ENCODE assay signal across 12 mouse cellular contexts in genomic region chrX:73474340-73475165, GRCm38 (mm10). TPM values are rescaled to one million over a fixed set of nuclear protein-coding genes. Genes with fewer than 3 reads are reported as not detected.
DNase-seq lines count a peak whose midpoint lies in the region; ATAC-seq lines count a peak whose summit lies in the region.
"Had no signal": no experiment of that assay in that cellular context is flagged by ENCODE, and none has a peak within 500 bp of the region (broad histone marks: within the 10 kb centered on the region; RNA-seq: fewer than 3 reads in every experiment).

No protein-coding gene starts in this region.

- H3K9ac ChIP-seq in kidney, embryonic 15.5 days: no peak overlapping the region
- no peak overlapping the region for H3K9ac ChIP-seq in embryonic facial prominence, embryonic 12.5 days
- no peak overlapping the region for H3K9ac ChIP-seq in heart, embryonic 14.5 days (ENCODE audit: low read length)
- H3K9ac ChIP-seq: hindbrain, embryonic 13.5 days had no signal

- peaks cover 7% of the 10 kb centered on the region for H3K27me3 ChIP-seq in kidney, embryonic 15.5 days
- 0 out of 2 replicates have a peak, but pooled peaks cover 4% of the 10 kb centered on the region for H3K27me3 ChIP-seq in embryonic facial prominence, embryonic 12.5 days
- H3K27me3 ChIP-seq in heart, embryonic 14.5 days (ENCODE audit: control insufficient read depth, insufficient read depth, low read length): no peaks in the 10 kb centered on the region
- H3K27me3 ChIP-seq: hindbrain, embryonic 13.5 days had no signal

- WGBS in kidney, embryonic 15.5 days: 59% methylated on average over 12 of the region's 12 CpGs
- WGBS in embryonic facial prominence, embryonic 12.5 days: 31% methylated on average over 12 of the region's 12 CpGs
- WGBS in heart, embryonic 14.5 days: 41% methylated on average over 12 of the region's 12 CpGs

- H3K27ac ChIP-seq in kidney, embryonic 15.5 days: peak overlapping the region; percentile 85
- peak overlapping the region; percentile 86 for H3K27ac ChIP-seq in embryonic facial prominence, embryonic 12.5 days
- peak overlapping the region; percentile 64 to 78 for H3K27ac ChIP-seq in heart, embryonic 14.5 days (replicated peaks in 1 of 2; ENCODE audit: control insufficient read depth in 1 of 2, insufficient read depth in 1 of 2, low read depth in 2 of 2, low read length in 2 of 2)
- H3K27ac ChIP-seq: hindbrain, embryonic 13.5 days had no signal

- no peak overlapping the region for H3K4me3 ChIP-seq in kidney, embryonic 15.5 days (replicated peaks)
- no peak overlapping the region for H3K4me3 ChIP-seq in embryonic facial prominence, embryonic 12.5 days
- H3K4me3 ChIP-seq in heart, embryonic 14.5 days (ENCODE audit: control insufficient read depth in 1 of 2, insufficient read depth in 1 of 2, low read depth in 1 of 2, low read length in 2 of 2): no peak overlapping the region
- H3K4me3 ChIP-seq: hindbrain, embryonic 13.5 days had no signal

- no peak for ATAC-seq in kidney, embryonic 15.5 days (replicated peaks; ENCODE audit: low FRiP score)
- ATAC-seq in embryonic facial prominence, embryonic 12.5 days (ENCODE audit: insufficient number of reproducible peaks, insufficient read depth, low FRiP score, low TSS enrichment): peak; percentile 77; the same call in 1 of the 2 replicates
- ATAC-seq in heart, embryonic 14.5 days (ENCODE audit: insufficient number of reproducible peaks, insufficient read depth, low FRiP score, low read depth): no peak
- ATAC-seq: forebrain, embryonic 16.5 days had no signal

- no peak overlapping the region for H3K4me2 ChIP-seq in kidney, embryonic 15.5 days
- no peak overlapping the region for H3K4me2 ChIP-seq in embryonic facial prominence, embryonic 12.5 days (replicated peaks)
- peak overlapping the region; percentile 16; the same call in 1 of the 2 replicates for H3K4me2 ChIP-seq in heart, embryonic 14.5 days (ENCODE audit: low read length)
- H3K4me2 ChIP-seq: hindbrain, embryonic 13.5 days had no signal

- DNase-seq in kidney, postnatal 14 days: no peak
- DNase-seq in lung, postnatal 10 days: peak; percentile 77
- DNase-seq in thymus, postnatal 4 days: no peak
- no peak for DNase-seq in adrenal gland, adult 18-20 months (ENCODE audit: low spot score in 2 of 2)
- DNase-seq: adrenal gland, adult 8-10 months; cerebellum, adult 9-11 months had no signal

- H3K9me3 ChIP-seq in kidney, embryonic 15.5 days (replicated peaks): no peaks in the 10 kb centered on the region
- no peaks in the 10 kb centered on the region for H3K9me3 ChIP-seq in embryonic facial prominence, embryonic 12.5 days
- H3K9me3 ChIP-seq in heart, embryonic 14.5 days (ENCODE audit: control insufficient read depth, low read length): no peaks in the 10 kb centered on the region
- H3K9me3 ChIP-seq: hindbrain, embryonic 13.5 days had no signal

- no peaks in the 10 kb centered on the region for H3K36me3 ChIP-seq in kidney, embryonic 15.5 days
- no peaks in the 10 kb centered on the region for H3K36me3 ChIP-seq in embryonic facial prominence, embryonic 12.5 days
- no peaks in the 10 kb centered on the region for H3K36me3 ChIP-seq in heart, embryonic 14.5 days (ENCODE audit: control insufficient read depth, insufficient read depth, low read length)
- H3K36me3 ChIP-seq: hindbrain, embryonic 13.5 days had no signal

- 0 out of 2 replicates have a peak, but pooled peaks cover 13% of the 10 kb centered on the region for H3K4me1 ChIP-seq in kidney, embryonic 15.5 days
- peaks cover 18% of the 10 kb centered on the region; the same call in 1 of the 2 replicates for H3K4me1 ChIP-seq in embryonic facial prominence, embryonic 12.5 days
- peaks cover 7 to 8% of the 10 kb centered on the region in 2 experiments for H3K4me1 ChIP-seq in heart, embryonic 14.5 days (ENCODE audit: control insufficient read depth in 2 of 2, insufficient read depth in 2 of 2, low read length in 2 of 2)

RNA-seq across cellular contexts. Expression of gene Bgn, which starts 8.8 kb away (rescaled TPM):
- polyA plus RNA-seq in kidney, embryonic 15.5 days (2015; fragmentation: Nextera tagmentation; extraction: Ambion mirVana): 90.8 and 96.4 TPM in 2 replicates
- 43.0 and 46.6 TPM in 2 replicates for polyA plus RNA-seq in embryonic facial prominence, embryonic 12.5 days (2016; fragmentation: Nextera tagmentation; extraction: Ambion mirVana)
- polyA plus RNA-seq in heart, embryonic 14.5 days (2014; fragmentation: Nextera tagmentation; extraction: Ambion mirVana): 111 and 130 TPM in 2 replicates
- total RNA-seq in adrenal gland, adult 18-20 months (2021): 100 to 1,000 TPM; 221 to 292 TPM

RNA-seq across cellular contexts. Expression of gene Haus7, which starts 15.7 kb away (rescaled TPM):
- 66.0 and 71.5 TPM in 2 replicates for polyA plus RNA-seq in kidney, embryonic 15.5 days (2015; fragmentation: Nextera tagmentation; extraction: Ambion mirVana)
- polyA plus RNA-seq in embryonic facial prominence, embryonic 12.5 days (2016; fragmentation: Nextera tagmentation; extraction: Ambion mirVana): 81.1 and 85.4 TPM in 2 replicates
- 42.0 and 43.2 TPM in 2 replicates for polyA plus RNA-seq in heart, embryonic 14.5 days (2014; fragmentation: Nextera tagmentation; extraction: Ambion mirVana)
- 10 to 100 TPM; 20.7 to 27.4 TPM for total RNA-seq in adrenal gland, adult 18-20 months (2021)

RNA-seq across cellular contexts. Expression of gene Atp2b3, which starts 28.3 kb away (rescaled TPM):
- polyA plus RNA-seq in kidney, embryonic 15.5 days (2015; fragmentation: Nextera tagmentation; extraction: Ambion mirVana): 0.31 and 0.36 TPM in 2 replicates
- 0.69 and 0.73 TPM in 2 replicates for polyA plus RNA-seq in embryonic facial prominence, embryonic 12.5 days (2016; fragmentation: Nextera tagmentation; extraction: Ambion mirVana)
- polyA plus RNA-seq in heart, embryonic 14.5 days (2014; fragmentation: Nextera tagmentation; extraction: Ambion mirVana): 0.27 and 0.41 TPM in 2 replicates
- total RNA-seq in adrenal gland, adult 18-20 months (2021): 10 to 100 TPM; 42.1 to 52.8 TPM

RNA-seq across cellular contexts. Expression of gene Trex2, which starts 39.4 kb away (rescaled TPM):
- 0.26 TPM in 1 of 2 replicates, not detected in the other for polyA plus RNA-seq in kidney, embryonic 15.5 days (2015; fragmentation: Nextera tagmentation; extraction: Ambion mirVana)
- polyA plus RNA-seq in embryonic facial prominence, embryonic 12.5 days (2016; fragmentation: Nextera tagmentation; extraction: Ambion mirVana): not detected in 2 replicates
- not detected in 2 replicates for polyA plus RNA-seq in heart, embryonic 14.5 days (2014; fragmentation: Nextera tagmentation; extraction: Ambion mirVana)
- total RNA-seq in adrenal gland, adult 18-20 months (2021): not detected
- total RNA-seq: left cerebral cortex, postnatal 25 days had no signal
- polyA plus RNA-seq: forebrain, embryonic 16.5 days; hindbrain, embryonic 13.5 days had no signal
